Mouse (Mus musculus) central nervous system, embryonic 14 days (tissue): ENCODE results near the gene Exo1. TPM values are rescaled to one million over a fixed set of nuclear protein-coding genes. Genes with fewer than 3 reads are reported as not detected.

ENCODE experiments used
- polyA plus RNA-seq: library from polyadenylated mRNA; depleted of rRNA; stranded (reverse); fragments of >200 nt; gene quantifications from 2 replicates; pipeline ENCODE4 v1.2.3, GENCODE M21; 2012; rRNA removed

Exo1 gene
- polyA plus RNA-seq, result 8.1 and 8.8 TPM in 2 replicates

GRCm38 (mm10) chr1:175880453-175881296, at the start of gene Exo1:
TSS of gene Exo1 (plus strand) at chr1:175880581.

GRCm38 (mm10) chr1:175920029-175920428, 39.6 kb downstream of the Exo1 start, which contains the start of gene Gm38100:
TSS of gene Gm38100 (plus strand) at chr1:175920329.

Other genes starting within 250 kb of the Exo1 start
- gene Opn3, start 187.8 kb upstream of the Exo1 start, polyA plus RNA-seq, result 3.2 and 4.4 TPM in 2 replicates
- 3.7 and 3.9 TPM in 2 replicates for gene Chml, start 187.7 kb upstream of the Exo1 start, polyA plus RNA-seq
- 0.05 TPM in 1 of 2 replicates, not detected in the other for gene Wdr64, start 182.0 kb upstream of the Exo1 start, polyA plus RNA-seq
- 0.04 TPM in 1 of 2 replicates, not detected in the other for gene Gm38100, start 39.7 kb downstream of the Exo1 start, polyA plus RNA-seq
- gene Rbm8a2, start 98.5 kb downstream of the Exo1 start, polyA plus RNA-seq, result 0.18 and 0.30 TPM in 2 replicates